In the genomic region with DNA sequence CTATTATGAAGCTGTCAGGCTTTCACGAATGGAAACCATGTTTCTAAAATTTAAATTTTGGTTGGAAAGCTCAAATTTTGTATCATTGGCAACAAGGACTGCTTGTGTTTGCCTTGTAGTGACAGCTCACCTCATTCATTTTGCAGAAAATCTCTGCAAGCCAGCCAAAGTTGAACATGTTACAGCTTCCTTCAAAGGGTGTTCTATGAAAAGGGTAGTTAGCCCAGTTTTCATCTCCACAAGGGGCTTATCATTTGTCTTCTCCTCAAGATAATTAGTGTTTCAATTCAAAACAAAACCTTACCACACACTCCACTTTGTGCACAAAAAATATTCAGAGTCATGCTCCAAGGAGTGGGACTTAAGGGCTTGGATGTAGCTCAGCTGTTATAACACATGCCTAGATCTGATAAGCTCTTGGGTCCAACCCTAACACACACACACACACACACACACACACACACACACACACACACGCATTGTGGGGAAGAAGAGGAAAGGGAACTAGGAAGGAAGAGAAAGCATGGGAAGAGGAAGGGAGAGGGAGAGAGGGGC, we compare ENCODE assay signal across 14 mouse cellular contexts.
"Had no signal": no experiment of that assay in that cellular context is flagged by ENCODE, and none has a peak within 500 bp of the region (broad histone marks: within the 10 kb centered on the region; RNA-seq: fewer than 3 reads in every experiment).

No protein-coding gene starts in this region.

- H3K4me1 ChIP-seq: limb, embryonic 12.5 days; liver, embryonic 13.5 days; midbrain, embryonic 13.5 days; stomach, embryonic 15.5 days had no signal

- DNase-seq: kidney, adult 2 months; kidney, postnatal 36 days; layer of hippocampus, adult 9-11 months; liver; liver, embryonic 13.5 days; liver, postnatal 0 days; right cerebral cortex, postnatal 14 days; thymus, adult 2 months; thymus, postnatal 25 days had no signal

- H3K27me3 ChIP-seq: limb, embryonic 12.5 days; liver, embryonic 13.5 days; midbrain, embryonic 13.5 days; stomach, embryonic 15.5 days had no signal

- H3K9me3 ChIP-seq: limb, embryonic 12.5 days; liver, embryonic 13.5 days; midbrain, embryonic 13.5 days; stomach, embryonic 15.5 days had no signal

- H3K36me3 ChIP-seq: limb, embryonic 12.5 days; liver, embryonic 13.5 days; midbrain, embryonic 13.5 days; stomach, embryonic 15.5 days had no signal

- ATAC-seq: intestine, embryonic 16.5 days; liver, postnatal 0 days; midbrain, embryonic 13.5 days had no signal

- H3K27ac ChIP-seq: kidney, postnatal 0 days; limb, embryonic 12.5 days; liver, embryonic 13.5 days; midbrain, embryonic 13.5 days; stomach, embryonic 15.5 days had no signal

- H3K4me3 ChIP-seq: limb, embryonic 12.5 days; liver, embryonic 13.5 days; midbrain, embryonic 13.5 days; stomach, embryonic 15.5 days had no signal

- H3K9ac ChIP-seq: limb, embryonic 12.5 days; liver, embryonic 13.5 days; liver, postnatal 0 days; midbrain, embryonic 13.5 days; stomach, embryonic 15.5 days had no signal

- H3K4me2 ChIP-seq: limb, embryonic 12.5 days; liver, embryonic 13.5 days; midbrain, embryonic 13.5 days; stomach, embryonic 15.5 days had no signal
